Mouse (Mus musculus) erythroblast, embryonic 14.5 days (primary cell): Measurements from ENCODE around the gene Zc3h12c.

Experiments
- GATA1 ChIP-seq: IDR thresholded peaks from 2 replicates; pipeline ENCODE4 v1.6.1; 2012; ENCODE audit warnings: low read length, inconsistent platforms, mixed read lengths
- TAL1 ChIP-seq: IDR thresholded peaks from 3 replicates; pipeline ENCODE4 v1.6.1; 2012; ENCODE audit warnings: low read length, inconsistent platforms, mixed read lengths

DNA sequence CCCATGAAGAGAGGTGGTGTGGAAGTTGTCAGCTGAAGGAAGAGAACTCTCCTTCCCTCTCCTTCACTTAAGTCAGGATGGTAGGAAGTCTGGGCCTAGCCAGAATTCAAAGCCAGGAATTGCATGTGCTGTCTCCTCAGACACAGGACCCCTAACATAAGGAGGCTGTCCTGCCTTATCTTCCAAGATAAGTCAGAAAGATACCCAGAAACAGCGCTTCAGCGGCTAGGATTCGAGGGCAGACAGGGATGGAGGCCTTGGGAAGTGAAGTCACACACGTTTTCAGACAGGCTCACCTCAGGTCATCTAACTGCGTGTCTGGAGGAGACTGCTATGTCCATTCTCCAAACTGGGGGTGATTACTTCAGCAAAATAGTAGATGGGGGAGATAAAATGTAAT, 74.4 kb downstream of the Zc3h12c start:
- TF ChIP-seq GATA1: no peak
- no peak for TF ChIP-seq TAL1
